Mouse (Mus musculus) liver, embryonic 12.5 days (tissue): ENCODE measurements around the gene Kctd15. TPM values are rescaled to one million over a fixed set of nuclear protein-coding genes. Genes with fewer than 3 reads are reported as not detected.

Experiments
- ATAC-seq: fragments of 200-750 bp; cut with Nextera tagmentation; 2 replicates; pipeline ENCODE4 v1.8.0; 2017; ENCODE audit warnings: moderate number of reproducible peaks, mild to moderate bottlenecking, moderate library complexity
- H3K27ac ChIP-seq: fragments of 300-500 bp; sonication (generic); 2 replicates; pipeline ENCODE4 v1.5.1; 2016; ENCODE audit warnings: mild to moderate bottlenecking
- H3K27me3 ChIP-seq: fragments of 300-500 bp; sonication (generic); replicated peaks from 2 replicates; pipeline ENCODE4 v1.6.1; 2016; ENCODE audit warnings: mild to moderate bottlenecking, moderate library complexity
- H3K36me3 ChIP-seq: fragments of 300-500 bp; sonication (generic); 2 replicates; pipeline ENCODE4 v1.6.1; 2016; ENCODE audit warnings: mild to moderate bottlenecking, moderate library complexity
- H3K4me1 ChIP-seq: fragments of 300-500 bp; sonication (generic); 2 replicates; pipeline ENCODE4 v1.6.1; 2016
- H3K4me2 ChIP-seq: fragments of 300-500 bp; sonication (generic); 2 replicates; pipeline ENCODE4 v1.6.1; 2016; ENCODE audit warnings: mild to moderate bottlenecking, moderate library complexity
- H3K4me3 ChIP-seq: fragments of 300-500 bp; sonication (generic); 2 replicates; pipeline ENCODE4 v1.5.1; 2016; ENCODE audit warnings: mild to moderate bottlenecking, moderate library complexity
- H3K9ac ChIP-seq: fragments of 300-500 bp; sonication (generic); 2 replicates; pipeline ENCODE4 v1.6.1; 2016; ENCODE audit warnings: mild to moderate bottlenecking, moderate library complexity
- H3K9me3 ChIP-seq: fragments of 300-500 bp; sonication (generic); replicated peaks from 2 replicates; pipeline ENCODE4 v1.6.1; 2016; ENCODE audit warnings: mild to moderate bottlenecking, moderate library complexity
- WGBS: fragments of 180-500 bp; shearing (Covaris S2); methylation state at CpG from one replicate; pipeline ENCODE4 v1.1.7; 2016; ENCODE audit not compliant: insufficient replicate concordance; 5-methylcytosine and 5-hydroxymethylcytosine counted together
- polyA plus RNA-seq: library from polyadenylated mRNA; unstranded; fragments of >200 nt; fragmentation: Nextera tagmentation; extraction: Ambion mirVana; gene quantifications from 2 replicates; pipeline ENCODE4 v1.2.1, GENCODE M21; 2016

Kctd15 gene
- polyA plus RNA-seq, 1 experiment from 2014 or later, result 2.2 TPM

GRCm38 (mm10) chr7:34643329-34643728 lies 13.2 kb downstream of the Kctd15 start:
- Histone ChIP-seq H3K9me3 (peaks cover 4% of the 10 kb centered on the region), H3K4me2 (no peak overlapping the region), H3K27me3 (no peaks in the 10 kb centered on the region), H3K27ac (no peak overlapping the region), H3K36me3 (peaks cover 21% of the 10 kb centered on the region), H3K4me1 (no peaks in the 10 kb centered on the region), H3K4me3 (no peak overlapping the region), H3K9ac (no peak overlapping the region)
- no peak for ATAC-seq
- WGBS, result 45% methylated on average over 6 of the region's 6 CpGs

- ATAC-seq, result no peak
- WGBS, result 66% methylated on average over 13 of the region's 13 CpGs
- no peak overlapping the region for H3K4me2 ChIP-seq
- H3K27ac ChIP-seq, result no peak overlapping the region
- H3K27me3 ChIP-seq, result no peaks in the 10 kb centered on the region
- no peaks in the 10 kb centered on the region for H3K4me1 ChIP-seq
- no peaks in the 10 kb centered on the region for H3K9me3 ChIP-seq
- peaks cover 17% of the 10 kb centered on the region; the same call in 1 of the 2 replicates for H3K36me3 ChIP-seq
- no peak overlapping the region for H3K4me3 ChIP-seq
- no peak overlapping the region for H3K9ac ChIP-seq
Measured at GRCm38 (mm10) chr7:34641968-34642367, 14.6 kb downstream of the Kctd15 start.

GRCm38 (mm10) chr7:34639798-34640197 lies 16.7 kb downstream of the Kctd15 start:
- 78% methylated on average over 11 of the region's 11 CpGs for WGBS
- no peak overlapping the region for H3K4me3 ChIP-seq
- H3K9me3 ChIP-seq, result no peaks in the 10 kb centered on the region
- H3K4me1 ChIP-seq, result no peaks in the 10 kb centered on the region
- H3K36me3 ChIP-seq, result peaks cover 14% of the 10 kb centered on the region; the same call in 1 of the 2 replicates
- no peak overlapping the region for H3K27ac ChIP-seq
- H3K9ac ChIP-seq, result no peak overlapping the region
- no peaks in the 10 kb centered on the region for H3K27me3 ChIP-seq
- no peak overlapping the region for H3K4me2 ChIP-seq
- ATAC-seq, result no peak

GRCm38 (mm10) chr7:34636661-34637060 lies 19.9 kb downstream of the Kctd15 start:
- Histone ChIP-seq H3K36me3 (peaks cover 14% of the 10 kb centered on the region; the same call in 1 of the 2 replicates), H3K9me3 (no peaks in the 10 kb centered on the region), H3K4me1 (no peaks in the 10 kb centered on the region), H3K4me3 (no peak overlapping the region), H3K27me3 (no peaks in the 10 kb centered on the region), H3K4me2 (no peak overlapping the region), H3K9ac (no peak overlapping the region), H3K27ac (no peak overlapping the region)
- ATAC-seq, result no peak
- 67% methylated on average over 4 of the region's 4 CpGs for WGBS

- no peak overlapping the region for H3K4me2 ChIP-seq
- peaks cover 11% of the 10 kb centered on the region for H3K4me1 ChIP-seq
- H3K9me3 ChIP-seq, result no peaks in the 10 kb centered on the region
- no peak for ATAC-seq
- no peaks in the 10 kb centered on the region for H3K36me3 ChIP-seq
- no peak overlapping the region for H3K27ac ChIP-seq
- 64% methylated on average over 10 of the region's 10 CpGs for WGBS
- no peak overlapping the region for H3K9ac ChIP-seq
- no peaks in the 10 kb centered on the region for H3K27me3 ChIP-seq
- H3K4me3 ChIP-seq, result no peak overlapping the region
Measured at GRCm38 (mm10) chr7:34632966-34633742, 23.4 kb downstream of the Kctd15 start.

- peak; percentile 65 for ATAC-seq
- no peaks in the 10 kb centered on the region for H3K9me3 ChIP-seq
- H3K4me1 ChIP-seq, result peaks cover 11% of the 10 kb centered on the region
- H3K27ac ChIP-seq, result no peak overlapping the region
- H3K27me3 ChIP-seq, result no peaks in the 10 kb centered on the region
- peak overlapping the region; percentile 39 for H3K4me3 ChIP-seq
- H3K4me2 ChIP-seq, result peak overlapping the region; percentile 64
- WGBS, result 2% methylated on average over 34 of the region's 34 CpGs
- no peaks in the 10 kb centered on the region for H3K36me3 ChIP-seq
- 0 out of 2 replicates have a peak overlapping the region, but pooled peaks have one; percentile 12 for H3K9ac ChIP-seq
Measured at GRCm38 (mm10) chr7:34630211-34631085, 26.1 kb downstream of the Kctd15 start.

GRCm38 (mm10) chr7:34629702-34630210 lies 26.8 kb downstream of the Kctd15 start:
- Histone ChIP-seq H3K4me3 (0 out of 2 replicates have a peak overlapping the region, but pooled peaks have one; percentile 39), H3K9ac (no peak overlapping the region), H3K27ac (no peak overlapping the region), H3K4me1 (peaks cover 11% of the 10 kb centered on the region), H3K27me3 (no peaks in the 10 kb centered on the region), H3K36me3 (no peaks in the 10 kb centered on the region), H3K9me3 (no peaks in the 10 kb centered on the region), H3K4me2 (peak overlapping the region; percentile 64)
- 43% methylated on average over 8 of the region's 8 CpGs for WGBS
- no peak for ATAC-seq

- 36% methylated on average over 2 of the region's 2 CpGs for WGBS
- Histone ChIP-seq H3K4me1 (no peaks in the 10 kb centered on the region), H3K27me3 (no peaks in the 10 kb centered on the region), H3K9ac (no peak overlapping the region), H3K4me3 (no peak overlapping the region), H3K36me3 (no peaks in the 10 kb centered on the region), H3K9me3 (no peaks in the 10 kb centered on the region), H3K4me2 (no peak overlapping the region), H3K27ac (no peak overlapping the region)
- no peak for ATAC-seq
Measured at GRCm38 (mm10) chr7:34620411-34620810, 36.1 kb downstream of the Kctd15 start.

GRCm38 (mm10) chr7:34618141-34618890 lies 38.2 kb downstream of the Kctd15 start:
- no peaks in the 10 kb centered on the region for H3K36me3 ChIP-seq
- H3K27me3 ChIP-seq, result no peaks in the 10 kb centered on the region
- no peaks in the 10 kb centered on the region for H3K4me1 ChIP-seq
- no peak overlapping the region for H3K4me2 ChIP-seq
- H3K9me3 ChIP-seq, result no peaks in the 10 kb centered on the region
- H3K9ac ChIP-seq, result no peak overlapping the region
- no peak for ATAC-seq
- no peak overlapping the region for H3K4me3 ChIP-seq
- 63% methylated on average over 11 of the region's 11 CpGs for WGBS
- no peak overlapping the region for H3K27ac ChIP-seq

GRCm38 (mm10) chr7:34616275-34616674 lies 40.3 kb downstream of the Kctd15 start:
- no peaks in the 10 kb centered on the region for H3K4me1 ChIP-seq
- ATAC-seq, result no peak
- no peak overlapping the region for H3K4me2 ChIP-seq
- WGBS, result 66% methylated on average over 2 of the region's 2 CpGs
- no peaks in the 10 kb centered on the region for H3K27me3 ChIP-seq
- no peak overlapping the region for H3K27ac ChIP-seq
- H3K36me3 ChIP-seq, result no peaks in the 10 kb centered on the region
- H3K9ac ChIP-seq, result no peak overlapping the region
- H3K4me3 ChIP-seq, result no peak overlapping the region
- no peaks in the 10 kb centered on the region for H3K9me3 ChIP-seq

GRCm38 (mm10) chr7:34610445-34610844 lies 46.1 kb downstream of the Kctd15 start:
- Histone ChIP-seq H3K36me3 (no peaks in the 10 kb centered on the region), H3K4me3 (no peak overlapping the region), H3K9ac (no peak overlapping the region), H3K27me3 (no peaks in the 10 kb centered on the region), H3K27ac (no peak overlapping the region), H3K9me3 (no peaks in the 10 kb centered on the region), H3K4me2 (no peak overlapping the region), H3K4me1 (no peaks in the 10 kb centered on the region)
- ATAC-seq, result no peak
- 59% methylated on average over 6 of the region's 6 CpGs for WGBS
